Mouse (Mus musculus) frontal cortex, adult 2 months (tissue): ENCODE results near the gene 9530077C05Rik. TPM values are rescaled to one million over a fixed set of nuclear protein-coding genes. Genes with fewer than 3 reads are reported as not detected.
A peak's percentile ranks its signal among the peaks of the same experiment; 100 is the strongest.
"Not testable (repeated sequence)": the region's sequence is repeated elsewhere in the genome, so short reads cannot be mapped to it uniquely, and the experiment has no call there.

ENCODE experiments used
- DNase-seq, 2 experiments: peaks; one replicate each; pipeline ENCODE4 v3.0.0; 2022; ENCODE audit warnings: low spot score in 1 of 2; ENCODE audit errors: extremely low spot score in 1 of 2
- polyA plus RNA-seq: library from polyadenylated mRNA; depleted of rRNA; stranded (reverse); fragments of >200 nt; gene quantifications from 2 replicates; pipeline ENCODE4 v1.2.3, GENCODE M21; 2012; rRNA removed

Gene 9530077C05Rik
- 8.8 TPM in 2 replicates for polyA plus RNA-seq

GRCm38 (mm10) chr9:22411002-22411857 is at the start of gene 9530077C05Rik:
TSS of gene 9530077C05Rik (plus strand) at chr9:22411513.
- DNase-seq, result peak; percentile 98 to 99

GRCm38 (mm10) chr9:22366221-22366620 is 45.1 kb upstream of the 9530077C05Rik start:
- no peak for DNase-seq

GRCm38 (mm10) chr9:22366621-22367020 is 44.7 kb upstream of the 9530077C05Rik start:
- no peak for DNase-seq

- DNase-seq, result no peak
These were observed 43.3 kb upstream of the 9530077C05Rik start for GRCm38 (mm10) chr9:22368030-22368429.

- DNase-seq, result no peak
These were observed 38.6 kb upstream of the 9530077C05Rik start for GRCm38 (mm10) chr9:22372760-22373159.

GRCm38 (mm10) chr9:22376086-22376485 is 35.2 kb upstream of the 9530077C05Rik start:
- peak in 1 of 2 experiments; percentile 34 for DNase-seq

GRCm38 (mm10) chr9:22385890-22386289 is 25.4 kb upstream of the 9530077C05Rik start:
- DNase-seq, result no peak

- no peak for DNase-seq
These were observed 23.4 kb upstream of the 9530077C05Rik start for GRCm38 (mm10) chr9:22387901-22388300.

- DNase-seq, result no peak
These were observed 22.8 kb upstream of the 9530077C05Rik start for GRCm38 (mm10) chr9:22388401-22388980.

GRCm38 (mm10) chr9:22389021-22389476 is 22.3 kb upstream of the 9530077C05Rik start, which contains the start of gene Anln:
TSS of gene Anln (minus strand) at chr9:22389188.
- DNase-seq, result peak; percentile 46 to 86

- DNase-seq, result no peak
These were observed 21.5 kb upstream of the 9530077C05Rik start for GRCm38 (mm10) chr9:22389736-22390245.

GRCm38 (mm10) chr9:22390390-22390789 is 20.9 kb upstream of the 9530077C05Rik start:
- DNase-seq, result no peak

- no peak for DNase-seq
These were observed 16.6 kb upstream of the 9530077C05Rik start for GRCm38 (mm10) chr9:22394725-22395124.

- no peak for DNase-seq
These were observed 12.3 kb upstream of the 9530077C05Rik start for GRCm38 (mm10) chr9:22399021-22399420.

- no peak for DNase-seq
These were observed 9.3 kb upstream of the 9530077C05Rik start for GRCm38 (mm10) chr9:22402001-22402400.

- no peak for DNase-seq
These were observed 8.3 kb upstream of the 9530077C05Rik start for GRCm38 (mm10) chr9:22402976-22403375.

- not testable (repeated sequence) for DNase-seq
These were observed 7.8 kb upstream of the 9530077C05Rik start for GRCm38 (mm10) chr9:22403501-22403900.

GRCm38 (mm10) chr9:22405414-22405813 is 5.9 kb upstream of the 9530077C05Rik start:
- DNase-seq, result no peak

- DNase-seq, result not testable (repeated sequence)
These were observed 3.7 kb upstream of the 9530077C05Rik start for GRCm38 (mm10) chr9:22407633-22408032.

GRCm38 (mm10) chr9:22408344-22408743 is 3.0 kb upstream of the 9530077C05Rik start:
- DNase-seq, result not testable (repeated sequence)

- no peak for DNase-seq
These were observed 1.8 kb upstream of the 9530077C05Rik start for GRCm38 (mm10) chr9:22409501-22409900.
